Mouse (Mus musculus) small intestine, adult 2 months (tissue): Measurements from ENCODE around the gene Mgst2. TPM values are rescaled to one million over a fixed set of nuclear protein-coding genes. Genes with fewer than 3 reads are reported as not detected.

Experiments used
- H3K27ac ChIP-seq: fragments of 200-500 bp; 2 replicates; pipeline ENCODE4 v1.5.1; 2012; ENCODE audit warnings: low read depth, low read length, control low read depth, inconsistent platforms; ENCODE audit not compliant: insufficient read depth
- H3K27me3 ChIP-seq: fragments of 200-500 bp; 2 replicates; pipeline ENCODE4 v1.6.1; 2012; ENCODE audit warnings: mild to moderate bottlenecking, moderate library complexity, low read length, inconsistent platforms; ENCODE audit not compliant: control insufficient read depth, insufficient read depth
- H3K36me3 ChIP-seq: fragments of 200-500 bp; 2 replicates; pipeline ENCODE4 v1.6.1; 2012; ENCODE audit warnings: mild to moderate bottlenecking, low read length, control low read depth, inconsistent platforms; ENCODE audit not compliant: control insufficient read depth, insufficient read depth
- H3K4me1 ChIP-seq: fragments of 200-500 bp; 2 replicates; pipeline ENCODE4 v1.6.1; 2012; ENCODE audit warnings: low read length, inconsistent platforms, mixed read lengths; ENCODE audit not compliant: control insufficient read depth, insufficient read depth, insufficient read length
- H3K4me3 ChIP-seq: fragments of 200-500 bp; 2 replicates; pipeline ENCODE4 v1.5.1; 2012; ENCODE audit warnings: low read depth, mild to moderate bottlenecking, control low read depth, inconsistent platforms, low read length, moderate library complexity
- CTCF ChIP-seq: fragments of 200-500 bp; IDR thresholded peaks from 2 replicates; pipeline ENCODE4 v1.5.1; 2012; ENCODE audit warnings: low read depth, mild to moderate bottlenecking, control low read depth, inconsistent platforms, low read length, moderate library complexity, mixed read lengths; ENCODE audit not compliant: insufficient replicate concordance, insufficient read length; ENCODE audit errors: extremely low read depth
- POLR2A ChIP-seq: fragments of 200-500 bp; IDR thresholded peaks from 2 replicates; pipeline ENCODE4 v1.6.1; 2012; ENCODE audit warnings: low read depth, mild to moderate bottlenecking, control low read depth, inconsistent platforms, low read length, moderate library complexity
- WGBS: fragments of 180-500 bp; shearing (Covaris S2); methylation state at CpG from one replicate; pipeline ENCODE4 v1.1.7; 2018; 5-methylcytosine and 5-hydroxymethylcytosine counted together
- polyA plus RNA-seq: library from polyadenylated mRNA; depleted of rRNA; stranded (reverse); fragments of >200 nt; gene quantifications from 2 replicates; pipeline ENCODE4 v1.2.3, GENCODE M21; 2012

The Mgst2 gene
- polyA plus RNA-seq, 1 experiment: 19.1 TPM

DNA sequence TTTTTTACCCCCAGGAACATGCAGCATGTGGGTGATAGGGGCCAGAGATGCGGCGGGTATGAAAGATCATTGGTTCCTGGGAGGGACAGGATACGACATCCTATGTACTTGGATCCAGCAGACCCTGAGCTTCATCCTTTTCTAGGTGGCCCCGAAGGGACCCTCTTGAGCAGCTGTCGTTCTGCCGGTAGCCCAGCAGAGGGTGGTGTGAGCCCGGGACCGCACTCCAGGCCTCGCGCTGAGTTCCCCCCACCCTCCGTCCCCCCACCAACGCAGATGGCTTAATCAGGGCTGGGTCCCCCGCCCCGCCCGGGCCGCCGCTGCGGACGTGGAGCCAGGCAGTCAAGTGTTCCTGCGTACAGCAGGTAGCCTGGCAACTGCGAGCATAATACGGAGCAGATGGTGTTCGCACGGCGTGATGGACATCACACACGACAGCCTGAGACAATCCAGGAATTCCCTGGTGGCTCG, 41.2 kb downstream of the Mgst2 start:
- H3K4me3 ChIP-seq: peak overlapping the region; percentile 62
- no peaks in the 10 kb centered on the region for H3K27me3 ChIP-seq
- TF ChIP-seq CTCF (peak; percentile 71), POLR2A (no peak)
- H3K36me3 ChIP-seq: no peaks in the 10 kb centered on the region
- WGBS: 1% methylated on average over 27 of the region's 27 CpGs
- peaks cover 7% of the 10 kb centered on the region for H3K4me1 ChIP-seq
- no peak overlapping the region for H3K27ac ChIP-seq

DNA sequence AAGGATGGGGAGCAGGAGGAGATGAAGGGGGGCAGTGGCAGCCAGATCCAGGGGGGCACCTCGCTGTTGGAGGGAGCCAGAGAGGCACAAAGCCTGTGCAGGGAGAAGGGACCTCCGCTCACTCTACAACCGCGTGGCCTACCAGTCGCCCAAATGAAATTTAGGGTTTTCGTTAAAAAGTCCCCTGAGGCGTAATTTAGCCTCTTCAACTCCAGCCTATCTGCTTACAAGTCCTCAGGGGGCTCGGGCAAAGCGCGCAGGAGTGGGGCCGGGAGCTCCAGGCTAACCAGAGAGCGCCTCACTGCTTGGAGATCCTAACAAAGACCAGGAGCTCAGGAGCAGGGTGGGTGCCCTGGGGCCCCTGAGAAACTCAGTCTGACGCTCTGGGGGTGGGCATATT, 41.8 kb downstream of the Mgst2 start:
- H3K4me1 ChIP-seq: peaks cover 7% of the 10 kb centered on the region
- WGBS: 66% methylated on average over 13 of the region's 13 CpGs
- H3K4me3 ChIP-seq: no peak overlapping the region; the same call in 1 of the 2 replicates
- no peaks in the 10 kb centered on the region for H3K27me3 ChIP-seq
- H3K27ac ChIP-seq: no peak overlapping the region
- no peaks in the 10 kb centered on the region for H3K36me3 ChIP-seq
- no peak for TF ChIP-seq POLR2A
- no peak for TF ChIP-seq CTCF

DNA sequence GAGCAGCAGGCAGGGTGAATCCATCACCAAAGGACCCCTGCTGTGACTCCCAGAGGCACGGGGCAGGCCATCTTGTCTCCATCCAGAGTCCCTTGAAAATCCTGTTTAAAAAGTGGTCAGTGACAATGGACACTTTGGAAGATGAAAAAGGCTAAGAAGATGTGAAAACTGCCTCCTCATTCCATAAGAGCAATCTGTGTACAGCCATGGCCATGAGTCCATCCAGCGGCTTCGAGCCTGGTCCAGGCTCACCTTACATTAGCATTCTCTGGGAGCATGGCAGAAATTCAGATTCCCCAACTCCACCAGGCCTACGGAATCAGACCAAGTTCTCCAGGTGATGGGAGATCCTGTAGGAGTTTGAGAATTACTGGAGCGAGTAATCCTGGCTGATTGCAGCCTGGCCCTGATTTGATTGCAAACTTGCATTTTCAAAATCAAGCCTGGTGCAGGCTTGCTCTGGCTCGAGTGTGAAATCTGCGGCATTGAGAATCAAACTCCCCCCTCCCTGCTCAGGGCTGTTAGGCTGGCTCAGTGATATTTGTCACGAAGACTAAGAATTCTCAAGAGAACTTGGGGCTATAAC, 42.6 kb downstream of the Mgst2 start:
- no peak for TF ChIP-seq CTCF
- no peak for TF ChIP-seq POLR2A
- H3K27me3 ChIP-seq: no peaks in the 10 kb centered on the region
- H3K4me3 ChIP-seq: no peak overlapping the region
- H3K27ac ChIP-seq: no peak overlapping the region
- no peaks in the 10 kb centered on the region for H3K36me3 ChIP-seq
- H3K4me1 ChIP-seq: peaks cover 7% of the 10 kb centered on the region
- WGBS: 96% methylated on average over 8 of the region's 8 CpGs

DNA sequence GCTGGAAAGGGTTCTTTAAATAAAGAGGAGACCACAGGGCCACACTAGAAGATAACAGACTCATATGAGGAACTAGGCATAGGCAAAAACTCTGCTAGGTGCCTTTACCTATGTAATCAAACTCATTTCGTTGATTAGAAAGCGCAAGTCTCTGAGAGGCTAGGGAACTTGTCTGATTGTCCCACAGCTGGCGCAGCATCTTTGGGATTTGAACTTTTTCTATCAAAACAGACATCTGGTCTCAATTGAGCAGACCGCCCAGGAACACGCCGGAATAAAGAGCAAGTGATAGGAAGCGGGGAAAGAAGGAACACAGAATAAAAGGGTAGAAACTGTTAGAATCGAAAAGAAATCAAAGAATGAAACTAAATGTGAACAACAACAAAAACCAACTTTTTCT, 43.3 kb downstream of the Mgst2 start:
- Histone ChIP-seq H3K4me3 (no peak overlapping the region), H3K4me1 (peaks cover 7% of the 10 kb centered on the region), H3K36me3 (no peaks in the 10 kb centered on the region), H3K27ac (no peak overlapping the region), H3K27me3 (no peaks in the 10 kb centered on the region)
- TF ChIP-seq POLR2A: no peak
- TF ChIP-seq CTCF: no peak
- 88% methylated on average over 8 of the region's 8 CpGs for WGBS

DNA sequence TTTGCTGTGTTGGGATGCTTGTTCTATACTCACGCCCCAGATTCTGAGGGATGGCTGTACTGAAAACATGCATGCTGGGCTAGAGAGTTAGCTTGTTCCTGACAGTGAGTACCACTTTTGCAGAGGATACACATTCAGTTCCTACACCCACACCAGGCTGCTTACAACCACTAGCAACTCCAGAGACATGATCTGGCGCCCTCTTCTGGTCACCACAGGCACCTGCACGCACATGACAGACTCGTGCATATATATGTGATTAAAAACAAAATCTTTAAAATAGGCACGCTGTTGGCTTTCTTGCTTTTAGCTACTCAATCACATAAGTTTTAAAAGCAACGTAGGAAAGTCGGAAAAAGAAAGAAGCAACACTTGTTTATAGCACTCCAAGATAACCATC, 45.1 kb downstream of the Mgst2 start:
- H3K27ac ChIP-seq: no peak overlapping the region
- WGBS: 86% methylated on average over 7 of the region's 7 CpGs
- H3K4me3 ChIP-seq: no peak overlapping the region
- H3K27me3 ChIP-seq: no peaks in the 10 kb centered on the region
- no peaks in the 10 kb centered on the region for H3K36me3 ChIP-seq
- TF ChIP-seq CTCF (peak; percentile 56; the same call in 1 of the 2 replicates), POLR2A (no peak)
- H3K4me1 ChIP-seq: peaks cover 6% of the 10 kb centered on the region

DNA sequence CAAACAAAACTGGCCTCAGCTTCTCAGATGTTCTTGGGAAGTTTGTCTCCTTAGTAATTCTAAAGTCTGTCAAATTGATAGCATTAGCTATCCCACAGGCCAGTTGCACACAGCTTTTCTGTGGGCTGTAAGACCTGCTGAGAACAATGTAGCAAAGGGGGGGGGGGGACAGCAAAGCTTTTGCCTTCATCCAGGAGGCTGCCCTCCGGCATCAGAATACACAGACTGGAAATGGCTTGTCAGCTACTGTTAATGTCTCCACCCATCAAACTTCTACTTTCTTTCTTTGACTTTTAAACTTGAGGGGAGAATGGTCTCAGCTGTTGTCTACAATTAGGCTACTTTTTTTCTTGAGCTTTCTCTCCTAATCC, 48.2 kb downstream of the Mgst2 start:
- no peaks in the 10 kb centered on the region for H3K36me3 ChIP-seq
- no peaks in the 10 kb centered on the region for H3K27me3 ChIP-seq
- 69% methylated on average over 1 of the region's 1 CpGs for WGBS
- peak overlapping the region; percentile 61 for H3K27ac ChIP-seq
- no peak overlapping the region for H3K4me3 ChIP-seq
- H3K4me1 ChIP-seq: no peaks in the 10 kb centered on the region; the same call in 1 of the 2 replicates
- no peak for TF ChIP-seq POLR2A
- TF ChIP-seq CTCF: no peak

DNA sequence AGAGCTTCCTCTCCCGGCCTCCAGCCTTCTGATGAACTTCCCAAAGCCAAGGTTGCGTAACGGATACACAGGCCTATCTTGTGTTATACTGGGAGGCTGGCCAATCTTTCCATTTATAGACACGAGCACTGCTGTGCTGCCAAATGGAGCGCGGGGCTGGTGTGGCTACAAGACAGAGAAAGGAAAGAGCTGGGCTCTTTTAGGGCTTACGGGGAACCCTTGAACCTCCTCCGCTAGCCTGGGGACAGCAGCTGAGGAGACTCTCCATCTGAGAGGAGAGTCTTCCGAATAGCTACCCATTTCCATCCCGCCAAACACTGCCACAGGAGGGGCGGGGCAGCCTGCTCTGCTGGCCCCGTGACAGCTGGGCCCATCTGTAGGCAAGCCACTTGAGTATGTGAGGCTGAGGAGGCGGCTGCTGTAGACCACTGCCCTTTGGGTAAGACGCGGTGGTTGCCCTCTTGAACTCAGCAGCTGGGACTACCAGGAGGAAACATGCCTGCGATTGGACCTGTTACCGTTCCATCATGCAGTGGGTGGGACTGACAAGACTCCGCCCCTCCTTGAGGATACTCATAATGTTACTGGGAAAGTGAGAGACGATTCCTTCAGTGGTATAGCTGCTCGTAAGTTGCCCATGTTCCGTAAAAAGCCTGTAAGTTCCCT, 48.7 kb downstream of the Mgst2 start:
- Histone ChIP-seq H3K27ac (peak overlapping the region; percentile 88), H3K4me3 (peak overlapping the region; percentile 66), H3K27me3 (no peaks in the 10 kb centered on the region), H3K36me3 (no peaks in the 10 kb centered on the region), H3K4me1 (no peaks in the 10 kb centered on the region; the same call in 1 of the 2 replicates)
- 16% methylated on average over 21 of the region's 21 CpGs for WGBS
- TF ChIP-seq POLR2A (0 out of 2 replicates have a peak, but pooled peaks have one; percentile 20), CTCF (no peak)
